Mouse (Mus musculus) gastrocnemius, postnatal 25 days (tissue): Measurements from ENCODE around the gene Pik3r5. TPM values are rescaled to one million over a fixed set of nuclear protein-coding genes. Genes with fewer than 3 reads are reported as not detected.

ENCODE experiments used
- DNase-seq: peaks from one replicate; pipeline ENCODE4 v3.0.0; 2022
- long read RNA-seq, 2 experiments: library from polyadenylated mRNA; stranded (forward); transcript quantifications; one replicate each; pipeline ENCODE4 v2.0.0; 2021
- total RNA-seq, 2 experiments: library from RNA; stranded (reverse); gene quantifications; 1 replicate in 1 of 2; 2 replicates in 1 of 2; pipeline ENCODE4 v1.2.3; 2021

The Pik3r5 gene
- total RNA-seq = under 1 TPM; 0.31 to 0.51 TPM
- long read RNA-seq, experiment 1 = 0 reads
- long read RNA-seq, experiment 2, partial matches to known transcripts = 0 of 1 reads
- long read RNA-seq, experiment 2, other reads (novel, unspliced or antisense) = 1 of 1 reads

DNA sequence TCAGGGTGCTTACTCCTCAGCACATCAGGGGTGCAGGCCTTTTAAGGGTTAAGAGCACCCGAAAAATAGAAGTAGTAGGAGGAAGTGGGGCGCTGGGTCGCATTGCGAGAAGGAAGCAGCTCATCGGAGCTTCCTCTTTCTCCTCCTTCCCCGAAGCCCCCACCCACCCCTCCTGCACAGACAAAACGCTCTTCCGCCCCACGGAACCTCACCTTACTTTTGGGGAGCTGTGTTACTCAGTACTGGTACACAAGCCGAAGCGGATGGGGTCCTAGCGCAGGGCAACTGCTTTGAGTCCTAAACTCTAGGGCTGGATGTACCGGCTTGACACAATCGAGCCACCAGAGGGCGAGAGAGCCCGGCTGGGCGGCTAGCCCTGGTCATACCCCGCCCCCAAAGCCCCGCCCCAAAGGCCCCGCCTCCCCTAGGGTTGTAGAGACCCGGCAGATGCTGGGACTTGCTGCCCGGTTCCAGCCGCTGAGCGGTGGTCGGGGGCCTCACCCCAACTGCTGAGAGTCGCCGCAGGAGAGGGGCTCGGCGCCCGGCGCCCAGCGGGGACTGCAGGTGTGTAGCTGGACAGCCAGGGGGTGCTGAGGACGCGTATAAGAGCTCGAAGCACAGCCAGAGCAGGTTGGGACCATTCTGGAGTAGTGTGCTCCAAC lies at the start of gene Pik3r5:
Gene Pik3r5, plus strand, starts transcription at position 423 of the 662 bp plus-strand sequence.
- DNase-seq = peak; percentile 74

GRCm38 (mm10) chr11:68383519-68383918 lies 48.4 kb upstream of the Pik3r5 start:
- DNase-seq = no peak

DNA sequence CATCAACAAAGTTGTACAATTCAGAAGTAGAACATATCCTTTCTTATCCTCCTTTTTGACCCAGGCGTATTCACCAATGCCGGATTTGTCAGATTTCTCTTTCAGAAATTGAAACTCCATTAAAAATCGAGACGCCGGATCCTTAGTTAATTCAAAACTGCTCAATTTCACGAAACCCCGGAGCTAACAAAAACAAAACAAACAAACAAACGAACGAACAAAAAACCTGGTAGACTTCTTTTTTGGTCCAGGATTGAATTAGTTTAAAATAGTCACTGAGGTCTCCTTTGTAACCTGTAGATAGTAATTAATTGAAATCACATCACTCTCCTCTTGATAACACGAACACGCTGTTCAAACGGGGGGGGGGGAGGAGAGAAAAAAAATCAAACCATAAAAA lies 47.8 kb upstream of the Pik3r5 start:
- DNase-seq = no peak

- DNase-seq = no peak
These were observed 47.3 kb upstream of the Pik3r5 start for GRCm38 (mm10) chr11:68384592-68385020.

DNA sequence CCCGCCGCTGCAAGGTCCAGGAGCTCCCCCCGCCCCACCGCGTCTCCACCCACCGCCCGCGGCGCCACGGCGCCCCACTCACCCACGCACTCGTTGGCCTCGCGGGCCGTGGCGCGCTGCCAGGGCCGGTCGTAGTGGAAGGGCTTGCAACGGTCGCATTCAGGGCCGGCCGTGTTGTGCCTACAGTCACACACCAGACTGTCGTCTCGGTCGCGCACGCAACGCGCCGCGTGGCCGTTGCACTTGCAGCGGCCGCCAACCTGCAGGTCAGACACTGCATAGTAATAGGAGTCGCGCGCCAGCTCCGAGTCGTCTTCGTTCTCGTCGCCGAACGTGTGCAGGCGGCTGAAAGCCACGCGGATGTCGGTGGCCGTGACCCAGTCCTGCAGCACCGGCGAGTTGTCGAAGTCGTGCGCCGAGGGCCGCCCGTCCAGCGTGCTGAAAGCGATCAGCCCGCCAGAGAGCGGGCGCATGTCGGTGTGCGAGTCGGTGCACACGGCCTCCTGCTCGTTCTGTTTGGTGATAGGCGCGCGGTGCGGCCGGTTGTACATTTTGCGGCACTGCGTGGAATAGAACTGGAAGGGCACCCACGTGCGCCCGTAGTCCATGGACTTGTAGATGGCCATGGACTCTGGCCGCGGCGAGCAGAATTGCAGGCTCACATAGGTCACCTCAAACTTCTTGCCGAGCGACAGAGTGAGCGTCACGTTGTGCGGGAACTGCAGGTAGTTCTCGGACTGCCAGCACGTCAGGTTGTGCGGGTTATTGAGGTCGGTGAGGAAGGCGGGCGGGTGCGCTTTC lies 46.7 kb upstream of the Pik3r5 start:
- peak; percentile 19 for DNase-seq

GRCm38 (mm10) chr11:68385921-68386588 lies 45.9 kb upstream of the Pik3r5 start:
- peak; percentile 23 for DNase-seq

DNA sequence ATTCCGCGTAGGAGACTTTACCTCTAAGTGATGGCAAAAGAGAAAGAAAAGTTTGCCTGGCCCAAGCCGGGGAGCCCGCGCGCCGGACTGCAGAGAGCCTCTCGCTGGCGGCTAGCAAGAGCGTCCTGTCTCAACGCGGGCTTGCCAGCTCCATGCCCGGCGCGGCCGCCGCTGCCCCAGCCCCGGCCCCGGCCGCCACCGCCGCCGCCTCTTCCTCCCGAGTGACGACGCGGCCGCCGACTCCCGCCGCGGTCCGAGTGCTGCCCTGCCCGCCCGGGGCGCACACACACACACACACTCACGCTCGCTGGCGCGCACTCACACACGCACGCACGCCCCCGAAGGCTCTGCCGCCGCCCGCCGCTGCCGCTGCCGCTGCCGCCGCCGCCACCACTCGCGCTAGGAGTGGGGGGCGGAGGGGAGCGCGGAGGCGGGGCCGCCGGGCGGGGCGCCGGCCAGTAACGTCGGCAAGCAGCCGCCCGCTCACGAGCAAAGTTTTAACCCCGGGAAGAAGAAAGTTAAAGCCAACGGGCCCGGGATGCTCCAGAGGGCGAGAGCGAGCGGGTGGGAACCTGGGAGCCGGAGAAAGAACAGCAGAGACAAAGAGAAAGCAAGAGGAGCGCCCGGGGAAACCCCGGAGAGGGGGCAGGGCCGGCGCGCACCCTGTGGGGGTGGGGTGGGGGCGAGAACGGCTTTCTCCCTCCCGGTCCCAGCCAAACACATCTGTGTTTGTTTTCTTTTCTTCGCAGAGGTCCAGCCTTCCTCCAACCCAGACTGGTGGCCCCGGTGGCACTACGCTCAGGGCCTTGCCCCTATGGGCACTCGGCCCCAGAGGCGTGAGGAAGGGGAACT lies 45.1 kb upstream of the Pik3r5 start:
- DNase-seq = peak; percentile 58

DNA sequence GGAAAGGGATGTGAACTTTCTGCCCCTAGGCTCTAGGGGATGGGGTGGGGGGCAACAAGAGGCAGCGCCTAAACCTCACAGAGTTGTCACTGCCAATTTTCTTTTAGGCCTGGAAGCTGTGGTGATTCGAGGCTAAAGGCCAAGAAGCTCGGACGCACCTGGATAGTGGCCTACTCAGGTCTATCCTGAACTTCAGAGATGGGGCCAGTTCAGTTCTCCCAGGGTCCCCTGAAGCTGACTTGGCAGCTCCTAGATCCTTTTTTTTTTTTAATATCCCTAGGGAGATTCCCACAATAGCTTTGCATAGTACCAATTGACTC lies 44.5 kb upstream of the Pik3r5 start:
- no peak for DNase-seq

DNA sequence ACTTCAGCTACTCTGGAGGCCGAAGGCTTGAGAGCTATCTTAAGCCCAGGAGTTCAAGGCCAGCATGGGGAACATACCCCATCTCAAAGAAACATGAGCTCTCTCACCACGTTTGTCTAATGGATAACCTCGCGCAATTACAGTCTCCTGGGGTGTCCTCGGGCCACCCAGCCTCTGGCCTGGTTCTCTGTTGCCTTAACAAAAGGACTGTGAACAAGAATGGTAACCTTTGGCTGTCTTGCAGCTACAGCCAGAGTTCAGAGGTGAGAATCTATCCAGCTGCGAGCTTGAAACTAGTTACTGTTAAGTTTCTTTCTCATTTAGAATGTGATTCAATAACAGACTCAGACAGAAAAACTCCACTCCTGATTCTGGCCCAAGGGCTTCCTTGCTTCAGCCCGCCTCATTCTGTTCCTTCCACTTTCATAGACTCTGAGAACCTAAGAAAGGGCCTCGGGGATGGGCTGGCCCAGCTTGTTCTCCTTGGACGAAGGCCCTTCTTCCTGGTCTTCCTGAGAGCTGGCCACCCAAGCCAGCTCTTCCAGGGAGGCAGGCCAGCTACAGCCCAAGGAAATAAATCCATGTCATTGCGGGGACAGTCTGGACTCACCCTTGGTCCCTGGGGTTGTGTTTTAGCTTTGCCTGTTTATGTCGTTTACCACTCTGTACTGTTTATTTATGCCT lies 43.8 kb upstream of the Pik3r5 start:
- DNase-seq = peak; percentile 46

DNA sequence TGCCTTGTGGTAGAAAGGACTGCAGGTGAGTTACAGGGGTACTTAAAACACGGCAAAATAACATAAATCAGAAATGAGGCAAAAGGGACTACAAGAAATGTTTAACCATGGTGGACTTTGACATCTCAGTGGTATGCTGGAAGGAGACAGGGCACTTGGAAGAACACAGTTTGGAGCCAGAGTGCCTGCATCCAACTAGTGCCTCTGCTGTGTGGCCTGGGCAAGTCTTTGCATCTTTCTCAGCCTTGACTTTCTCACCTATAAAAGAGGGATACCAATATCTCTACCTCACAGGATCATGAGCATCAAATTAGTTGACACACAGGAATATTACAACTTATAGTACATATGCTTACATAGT lies 43.3 kb upstream of the Pik3r5 start:
- DNase-seq = no peak

DNA sequence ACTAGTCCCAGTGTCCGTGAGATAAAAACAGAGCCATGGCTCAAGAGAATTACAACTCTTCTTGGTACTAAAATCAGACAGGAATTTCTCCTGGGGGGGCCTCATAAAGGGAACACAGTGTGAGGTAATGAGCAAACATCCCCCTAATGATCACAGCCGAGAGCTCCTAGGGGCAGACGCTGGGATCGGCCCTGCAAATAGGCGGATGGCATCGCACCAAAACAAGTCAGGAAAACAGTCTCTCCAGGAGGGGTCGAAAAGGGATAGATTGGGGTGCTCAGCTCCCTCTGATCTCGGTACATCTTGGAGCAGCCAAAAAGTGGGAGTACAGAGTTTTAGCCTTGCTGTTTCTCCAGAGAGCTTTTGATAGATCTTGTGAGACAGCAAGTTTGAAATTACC lies 42.3 kb upstream of the Pik3r5 start:
- DNase-seq = no peak

GRCm38 (mm10) chr11:68390381-68391287 lies 41.3 kb upstream of the Pik3r5 start:
- no peak for DNase-seq

GRCm38 (mm10) chr11:68393897-68394490 lies 37.9 kb upstream of the Pik3r5 start:
- DNase-seq = no peak

- no peak for DNase-seq
These were observed 37.2 kb upstream of the Pik3r5 start for GRCm38 (mm10) chr11:68394749-68395148.

- no peak for DNase-seq
These were observed 36.4 kb upstream of the Pik3r5 start for GRCm38 (mm10) chr11:68395546-68395945.

GRCm38 (mm10) chr11:68398891-68399547 lies 32.9 kb upstream of the Pik3r5 start:
- no peak for DNase-seq

DNA sequence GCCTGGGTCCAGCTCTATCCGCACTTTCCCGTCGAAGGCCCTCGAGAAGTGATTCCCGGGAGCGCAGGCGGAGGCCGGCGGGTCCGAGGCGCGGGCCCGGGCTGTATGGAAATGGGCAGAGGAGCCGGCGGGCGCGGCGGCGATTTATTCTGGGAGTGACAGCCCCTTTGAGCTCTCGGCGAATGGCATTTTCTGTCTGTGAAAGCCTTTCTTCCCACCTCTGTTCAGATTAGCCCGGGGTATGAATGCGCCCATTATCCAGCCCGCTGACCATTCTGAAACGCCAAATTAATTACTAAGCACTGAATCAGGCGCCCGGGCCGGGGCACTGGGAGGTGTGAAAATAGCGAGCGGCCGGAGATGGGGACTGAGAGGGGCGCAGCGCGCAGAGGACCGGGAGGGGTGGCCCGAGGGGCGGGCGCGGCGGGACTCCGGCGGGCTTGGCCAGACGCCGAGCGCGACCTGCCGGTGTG lies 32.3 kb upstream of the Pik3r5 start:
- no peak for DNase-seq

DNA sequence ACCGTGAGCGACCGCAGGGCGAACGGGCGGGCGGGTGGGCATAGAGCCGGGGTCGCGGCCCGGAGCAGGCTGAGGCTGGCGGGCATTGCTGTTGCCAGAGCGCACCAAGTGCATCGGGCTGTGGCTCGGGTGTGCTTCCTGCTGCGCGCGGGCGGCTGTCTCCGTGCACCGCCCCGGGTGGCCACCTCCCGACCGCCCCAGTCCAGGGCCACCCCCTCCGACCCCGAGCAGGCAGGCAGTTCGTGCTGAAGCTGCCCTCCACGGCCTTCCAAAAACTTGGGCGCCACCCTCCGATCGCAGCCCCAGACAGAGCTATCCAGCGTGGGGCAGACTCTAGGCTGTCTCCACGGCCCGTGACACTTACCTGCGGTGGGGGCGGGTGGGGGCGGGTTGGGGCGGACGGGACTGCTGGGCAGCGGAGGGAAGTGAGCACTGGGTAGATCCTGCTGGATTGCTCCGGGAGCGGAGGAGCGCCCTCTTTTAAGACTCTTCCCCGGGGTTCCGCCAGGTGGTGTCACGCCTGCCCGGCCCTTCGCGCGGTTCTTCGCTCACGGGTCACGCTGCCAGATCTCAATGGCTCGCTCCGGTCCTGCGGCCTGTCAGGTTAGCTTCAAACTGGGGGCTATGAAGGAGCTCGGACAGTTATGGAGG lies 31.8 kb upstream of the Pik3r5 start:
- no peak for DNase-seq

DNA sequence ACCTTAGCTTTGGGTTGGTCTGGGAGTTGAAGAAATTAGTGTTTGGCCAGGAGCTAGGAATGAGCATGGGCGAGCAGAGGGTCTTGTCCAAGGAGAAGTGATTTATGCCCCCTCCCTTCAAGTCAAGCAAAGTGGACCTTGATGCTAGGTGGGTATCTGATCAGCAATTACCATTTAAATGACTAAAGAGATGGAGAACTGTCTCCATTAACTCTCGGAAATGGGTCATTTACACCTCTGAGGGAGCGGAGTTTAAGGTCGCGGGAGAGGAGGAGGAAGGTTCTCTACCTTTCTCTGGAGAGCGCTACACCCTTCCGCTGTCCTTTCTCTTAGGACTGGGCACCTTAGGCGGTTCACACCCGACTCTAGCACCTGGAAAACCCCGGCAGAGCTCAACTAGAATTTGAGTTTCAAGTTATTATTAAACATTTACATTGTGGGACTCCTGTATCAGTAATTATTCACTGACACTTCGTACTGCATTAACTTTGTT lies 31.1 kb upstream of the Pik3r5 start, which contains the start of gene Ntn1:
Gene Ntn1, minus strand, starts transcription at position 97 of the 493 bp plus-strand sequence.
- no peak for DNase-seq
